Mouse (Mus musculus) kidney, adult 2 months (tissue): ENCODE data around the gene Msn.

ENCODE experiments used
- CTCF ChIP-seq: fragments of 200-500 bp; conservative IDR thresholded peaks from 2 replicates; pipeline ENCODE4 v1.5.1; 2011; ENCODE audit warnings: low read depth, mild to moderate bottlenecking, control low read depth, low read length, moderate library complexity, mixed read lengths; ENCODE audit not compliant: insufficient read depth, insufficient read length
- POLR2A ChIP-seq: fragments of 200-500 bp; IDR thresholded peaks from one replicate; pipeline ENCODE4 v1.6.1; 2011; ENCODE audit warnings: low read depth, low read length, control low read depth

DNA sequence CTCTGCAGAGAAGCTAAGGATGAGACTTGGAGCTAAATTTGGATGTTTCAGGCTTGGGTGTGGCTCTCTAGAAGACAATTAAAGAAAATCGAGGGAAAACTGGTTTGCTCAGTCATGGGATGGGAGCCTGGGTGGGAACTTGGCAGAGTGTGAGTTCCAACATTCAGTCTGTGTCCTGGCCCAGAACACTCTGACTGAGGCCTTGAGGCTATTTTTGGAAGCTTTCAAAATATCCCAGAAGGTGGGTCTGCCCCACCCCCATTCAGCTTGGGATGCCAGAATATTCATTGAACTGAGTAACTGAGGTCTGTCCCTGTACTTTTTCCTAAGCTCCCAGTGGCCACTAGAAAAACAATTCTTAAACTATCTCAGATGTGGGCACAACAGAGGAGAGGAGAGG is 43.0 kb upstream of the Msn start:
- TF ChIP-seq CTCF (no peak), POLR2A (no peak)
